Mouse (Mus musculus) CH12.LX (cell line): ENCODE data around the gene Kcng4.

Experiments
- BHLHE40 ChIP-seq: IDR thresholded peaks from 2 replicates; pipeline ENCODE4 v1.6.1; 2011; ENCODE audit warnings: mild to moderate bottlenecking, low read depth, low read length, improper control_type of control experiment
- CTCF ChIP-seq, 2 experiments: IDR thresholded peaks in 1 of 2; conservative IDR thresholded peaks in 1 of 2; 2 replicates each; pipeline ENCODE4 v1.5.1; 2011 to 2012; ENCODE audit warnings: low read depth in 2 of 2, low read length in 2 of 2, improper control_type of control experiment in 1 of 2, inconsistent platforms in 1 of 2, mild to moderate bottlenecking in 1 of 2, moderate library complexity in 1 of 2
- IRF4 ChIP-seq: IDR thresholded peaks from 2 replicates; pipeline ENCODE4 v1.6.1; 2014; ENCODE audit warnings: low read depth, mild to moderate bottlenecking, inconsistent platforms, low read length, improper control_type of control experiment
- POLR2A ChIP-seq: IDR thresholded peaks from 2 replicates; pipeline ENCODE4 v1.6.1; 2011; ENCODE audit warnings: low read depth, mild to moderate bottlenecking, improper control_type of control experiment, low read length
- USF2 ChIP-seq: conservative IDR thresholded peaks from 2 replicates; pipeline ENCODE4 v1.6.1; 2011; ENCODE audit warnings: low read depth, low read length, improper control_type of control experiment

DNA sequence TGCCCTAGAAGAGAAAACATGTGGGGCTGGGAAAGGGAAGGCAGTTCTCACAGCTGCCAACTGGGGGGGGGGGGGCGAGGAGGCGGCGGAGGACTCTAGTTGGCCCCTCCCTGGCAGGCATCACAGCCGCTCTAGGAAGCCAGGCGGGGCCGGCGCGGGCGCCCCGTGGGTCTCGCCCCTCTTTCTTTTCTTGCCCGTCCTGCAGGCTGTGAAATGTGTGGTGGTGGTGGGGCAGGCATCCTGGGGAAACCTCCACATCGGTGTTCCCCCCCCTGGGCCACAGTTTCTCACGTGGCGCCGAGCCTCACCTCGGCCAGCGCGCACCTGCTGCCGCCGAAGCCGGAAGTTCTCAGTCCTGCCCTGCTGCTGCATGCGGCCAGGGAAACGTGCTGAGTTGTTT, 49.6 kb downstream of the Kcng4 start:
- TF ChIP-seq USF2 (no peak), BHLHE40 (no peak), POLR2A (no peak), CTCF (conservative IDR thresholded peaks at IDR 0.05 in 1 of 2, IDR thresholded peaks at IDR 0.05 in 1 of 2; ENCODE audit: low read depth in 2 of 2, low read length in 2 of 2) (no peak), IRF4 (no peak)
